Comparison of ENCODE assay signal across 24 mouse cellular contexts in genomic region chr2:76719650-76720049, GRCm38 (mm10).
"Had no signal": no experiment of that assay in that cellular context is flagged by ENCODE, and none has a peak within 500 bp of the region (broad histone marks: within the 10 kb centered on the region; RNA-seq: fewer than 3 reads in every experiment).

No protein-coding gene starts in this region.

- H3K36me3 ChIP-seq: intestine, embryonic 15.5 days; limb, embryonic 12.5 days; liver, embryonic 13.5 days had no signal

- ATAC-seq: hindbrain, embryonic 16.5 days; inflammation-experienced regulatory T-cells, adult 6 months; intestine, embryonic 15.5 days; intestine, postnatal 0 days had no signal

- H3K9ac ChIP-seq: hindbrain, embryonic 12.5 days; hindbrain, embryonic 14.5 days; intestine, embryonic 15.5 days; limb, embryonic 12.5 days; liver, embryonic 13.5 days had no signal

- H3K4me2 ChIP-seq: heart, embryonic 11.5 days; hindbrain, embryonic 12.5 days; hindbrain, embryonic 14.5 days; intestine, embryonic 15.5 days; limb, embryonic 12.5 days; liver, embryonic 11.5 days; liver, embryonic 13.5 days had no signal

- H3K4me3 ChIP-seq: heart, adult 2 months; hindbrain, embryonic 10.5 days; hindbrain, embryonic 12.5 days; intestine, embryonic 15.5 days; layer of hippocampus, adult 2 months; left cerebral cortex, adult 2 months; limb, embryonic 10.5 days; limb, embryonic 12.5 days; liver, embryonic 13.5 days had no signal

- H3K9me3 ChIP-seq: intestine, embryonic 15.5 days; limb, embryonic 10.5 days had no signal

- H3K27me3 ChIP-seq: hindbrain, embryonic 12.5 days; intestine, embryonic 15.5 days; limb, embryonic 12.5 days; liver, embryonic 13.5 days had no signal

- H3K27ac ChIP-seq: heart, adult 2 months; hindbrain, embryonic 10.5 days; hindbrain, embryonic 12.5 days; hindbrain, embryonic 14.5 days; intestine, embryonic 15.5 days; layer of hippocampus, adult 2 months; left cerebral cortex, adult 2 months; limb, embryonic 10.5 days; limb, embryonic 12.5 days; liver, embryonic 13.5 days had no signal

- H3K4me1 ChIP-seq: hindbrain, embryonic 10.5 days; hindbrain, embryonic 12.5 days; intestine, embryonic 15.5 days; limb, embryonic 10.5 days; limb, embryonic 12.5 days; liver, embryonic 13.5 days had no signal

- DNase-seq: gastrocnemius, postnatal 25 days; heart, postnatal 10 days; heart, postnatal 4 days; kidney, adult 18-20 months; kidney, adult 8-10 months; kidney, postnatal 10 days; kidney, postnatal 25 days; kidney, postnatal 4 days; liver; liver, embryonic 13.5 days had no signal
